Comparison of ENCODE assay signal across 9 mouse cellular contexts in genomic region chr3:35149251-35149691, GRCm38 (mm10).
DNase-seq lines count a peak whose midpoint lies in the region; ATAC-seq lines count a peak whose summit lies in the region.
"Had no signal": no experiment of that assay in that cellular context is flagged by ENCODE, and none has a peak within 500 bp of the region (broad histone marks: within the 10 kb centered on the region; RNA-seq: fewer than 3 reads in every experiment).

No protein-coding gene starts in this region.

- H3K27ac ChIP-seq in liver, embryonic 12.5 days: no peak overlapping the region
- H3K27ac ChIP-seq in intestine, embryonic 16.5 days (ENCODE audit: low read length): no peak overlapping the region
- H3K27ac ChIP-seq: liver, embryonic 14.5 days had no signal

- no peak for ATAC-seq in liver, embryonic 12.5 days
- peak; percentile 52; the same call in 1 of the 2 replicates for ATAC-seq in intestine, embryonic 16.5 days
- ATAC-seq in activated CD4-positive, CD25-positive, alpha-beta regulatory T cell, adult 4 months: no peak

- peak; percentile 8 for DNase-seq in adrenal gland, adult 2 months
- DNase-seq in adrenal gland, adult 18-20 months (ENCODE audit: low spot score in 2 of 2): no peak
- DNase-seq in liver: peak; percentile 6
- DNase-seq in lung, postnatal 4 days: peak; percentile 52 to 72
- no peak for DNase-seq in thymus, postnatal 36 days

- no peaks in the 10 kb centered on the region for H3K36me3 ChIP-seq in liver, embryonic 12.5 days
- H3K36me3 ChIP-seq in intestine, embryonic 16.5 days (ENCODE audit: control insufficient read depth, insufficient read depth, low read length): no peaks in the 10 kb centered on the region

- no peaks in the 10 kb centered on the region for H3K4me1 ChIP-seq in liver, embryonic 12.5 days
- 0 out of 2 replicates have a peak, but pooled peaks cover 4% of the 10 kb centered on the region for H3K4me1 ChIP-seq in intestine, embryonic 16.5 days (ENCODE audit: control insufficient read depth, insufficient read depth, low read length)

- H3K4me3 ChIP-seq in liver, embryonic 12.5 days: no peak overlapping the region
- no peak overlapping the region for H3K4me3 ChIP-seq in intestine, embryonic 16.5 days (ENCODE audit: low read length)

- WGBS in liver, embryonic 12.5 days (ENCODE audit: insufficient replicate concordance): 56% methylated on average over 12 of the region's 12 CpGs
- whole genome bisulfite sequencing in intestine, embryonic 16.5 days: 38% methylated on average over 12 of the region's 12 CpGs

- no peak overlapping the region for H3K9ac ChIP-seq in liver, embryonic 12.5 days
- no peak overlapping the region for H3K9ac ChIP-seq in intestine, embryonic 16.5 days (ENCODE audit: low read depth, low read length)
- H3K9ac ChIP-seq: liver, embryonic 14.5 days had no signal

- H3K4me2 ChIP-seq in liver, embryonic 12.5 days: no peak overlapping the region
- H3K4me2 ChIP-seq in intestine, embryonic 16.5 days (ENCODE audit: low read depth, low read length): no peak overlapping the region

- H3K9me3 ChIP-seq in liver, embryonic 12.5 days (replicated peaks): no peaks in the 10 kb centered on the region
- H3K9me3 ChIP-seq in intestine, embryonic 16.5 days (ENCODE audit: control insufficient read depth, low read length): no peaks in the 10 kb centered on the region

- no peaks in the 10 kb centered on the region for H3K27me3 ChIP-seq in liver, embryonic 12.5 days (replicated peaks)
- H3K27me3 ChIP-seq in intestine, embryonic 16.5 days (replicated peaks; ENCODE audit: control insufficient read depth, insufficient read depth, low read length): no peaks in the 10 kb centered on the region

Comparison
In these comparisons a context has a peak if more than half of its experiments do, and no peak if none do; other contexts are left out.
1. DNase-seq: peak in adrenal gland, adult 2 months (single experiment), liver (single experiment) and lung, postnatal 4 days (2 of 2); none in adrenal gland, adult 18-20 months (0 of 2) and thymus, postnatal 36 days (0 of 2).